Comparison of ENCODE assay signal across 14 mouse cellular contexts in the genomic region with DNA sequence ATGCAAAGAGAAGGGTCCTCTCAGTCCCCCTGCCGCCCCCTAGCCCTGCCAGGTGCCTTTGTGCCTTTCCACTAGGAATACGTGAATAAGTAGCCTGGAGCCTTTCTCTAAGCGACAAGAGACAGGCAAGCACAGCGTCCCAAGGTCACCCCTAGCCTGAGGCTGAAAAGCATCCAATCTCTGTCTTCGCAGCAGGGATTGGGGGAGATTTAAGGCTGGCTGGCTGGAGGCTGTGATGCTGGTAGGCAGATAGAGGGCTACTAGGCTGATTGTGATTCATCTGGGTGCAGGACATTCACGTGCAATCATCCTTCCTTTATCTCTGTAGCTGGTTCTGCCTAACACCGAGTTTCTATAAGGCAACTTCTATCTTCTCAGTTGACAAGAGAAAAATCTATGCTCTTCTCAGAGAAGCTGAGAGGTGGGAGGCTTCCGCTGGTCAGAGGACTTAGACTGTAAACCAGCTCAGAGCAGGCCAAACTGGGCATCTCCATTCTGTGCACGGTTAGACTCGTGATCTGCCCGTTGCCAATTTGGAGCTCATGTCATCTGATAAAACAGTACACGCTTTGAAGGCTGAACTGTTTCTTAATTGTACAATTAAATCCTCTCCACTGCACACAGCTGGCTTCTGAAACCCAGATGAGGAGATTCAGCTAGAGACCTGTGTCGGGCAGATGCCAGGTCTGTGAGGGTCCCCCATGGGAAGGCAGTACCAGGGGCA. TPM values are rescaled to one million over a fixed set of nuclear protein-coding genes. Genes with fewer than 3 reads are reported as not detected.
DNase-seq lines count a peak whose midpoint lies in the region; ATAC-seq and TF ChIP-seq lines count a peak whose summit lies in the region.
"Had no signal": no experiment of that assay in that cellular context is flagged by ENCODE, and none has a peak within 500 bp of the region (broad histone marks: within the 10 kb centered on the region; RNA-seq: fewer than 3 reads in every experiment).

No protein-coding gene starts in this region.

- H3K9me3 ChIP-seq in forebrain, postnatal 0 days (ENCODE audit: low read length) = no peaks in the 10 kb centered on the region
- no peaks in the 10 kb centered on the region for H3K9me3 ChIP-seq in neural tube, embryonic 14.5 days (ENCODE audit: control insufficient read depth, low read length)
- H3K9me3 ChIP-seq: intestine, embryonic 15.5 days; liver, embryonic 15.5 days had no signal

- TF ChIP-seq CTCF in forebrain, postnatal 0 days (IDR thresholded peaks at IDR 0.05; ENCODE audit: low read depth) = no peak

- H3K27ac ChIP-seq in forebrain, postnatal 0 days (ENCODE audit: low read depth, low read length) = peak overlapping the region; percentile 29; the same call in 1 of the 2 replicates
- H3K27ac ChIP-seq in neural tube, embryonic 14.5 days (ENCODE audit: low read depth, low read length) = peak overlapping the region; percentile 66; the same call in 1 of the 2 replicates
- H3K27ac ChIP-seq: heart, embryonic 13.5 days; intestine, embryonic 15.5 days; liver, embryonic 15.5 days had no signal

- H3K4me3 ChIP-seq in forebrain, postnatal 0 days (ENCODE audit: low read depth, low read length) = no peak overlapping the region
- H3K4me3 ChIP-seq in neural tube, embryonic 14.5 days (ENCODE audit: low read depth, low read length) = no peak overlapping the region
- H3K4me3 ChIP-seq: heart, embryonic 13.5 days; intestine, embryonic 15.5 days; liver, embryonic 15.5 days had no signal

- WGBS in forebrain, postnatal 0 days = 36% methylated on average over 13 of the region's 13 CpGs
- WGBS in neural tube, embryonic 14.5 days = 41% methylated on average over 13 of the region's 13 CpGs

- no peak overlapping the region for H3K9ac ChIP-seq in forebrain, postnatal 0 days
- no peak overlapping the region for H3K9ac ChIP-seq in neural tube, embryonic 14.5 days (replicated peaks; ENCODE audit: low read depth, low read length)
- H3K9ac ChIP-seq: heart, embryonic 13.5 days; intestine, embryonic 15.5 days; liver, embryonic 15.5 days had no signal

- no peaks in the 10 kb centered on the region for H3K27me3 ChIP-seq in forebrain, postnatal 0 days (ENCODE audit: insufficient read depth, low read length)
- no peaks in the 10 kb centered on the region for H3K27me3 ChIP-seq in neural tube, embryonic 14.5 days (ENCODE audit: control insufficient read depth, insufficient read depth, low read length)
- H3K27me3 ChIP-seq: heart, embryonic 13.5 days; intestine, embryonic 15.5 days; liver, embryonic 15.5 days had no signal

- peak; percentile 57 for ATAC-seq in forebrain, postnatal 0 days
- 0 out of 2 replicates have a peak, but pooled peaks have one; percentile 30 for ATAC-seq in neural tube, embryonic 14.5 days (ENCODE audit: low read depth)
- ATAC-seq: intestine, embryonic 15.5 days had no signal

- no peaks in the 10 kb centered on the region for H3K36me3 ChIP-seq in forebrain, postnatal 0 days (ENCODE audit: insufficient read depth)
- H3K36me3 ChIP-seq in neural tube, embryonic 14.5 days (ENCODE audit: control insufficient read depth, insufficient read depth, low read length) = no peaks in the 10 kb centered on the region
- H3K36me3 ChIP-seq: heart, embryonic 13.5 days; intestine, embryonic 15.5 days; liver, embryonic 15.5 days had no signal

- H3K4me1 ChIP-seq in forebrain, postnatal 0 days (ENCODE audit: insufficient read depth) = peaks cover 11% of the 10 kb centered on the region; the same call in 1 of the 2 replicates
- peaks cover 10% of the 10 kb centered on the region; the same call in 1 of the 2 replicates for H3K4me1 ChIP-seq in neural tube, embryonic 14.5 days (ENCODE audit: control insufficient read depth, insufficient read depth, low read length)
- H3K4me1 ChIP-seq: intestine, embryonic 15.5 days; liver, embryonic 15.5 days had no signal

- DNase-seq in layer of hippocampus, adult 9-11 months = peak; percentile 38
- no peak for DNase-seq in layer of hippocampus, adult 9-10 months (ENCODE audit: low spot score)
- peak; percentile 82 for DNase-seq in brain, adult 2 months (ENCODE audit: low read depth, low spot score)
- peak; percentile 43 for DNase-seq in forebrain, postnatal 0 days
- DNase-seq in yolk sac, embryonic 10.5 days (ENCODE audit: low spot score) = no peak
- DNase-seq in heart, adult 8-10 months (ENCODE audit: low spot score) = no peak
- DNase-seq: kidney, postnatal 14 days had no signal

- no peak overlapping the region for H3K4me2 ChIP-seq in forebrain, postnatal 0 days (ENCODE audit: low read depth)
- no peak overlapping the region for H3K4me2 ChIP-seq in neural tube, embryonic 14.5 days (ENCODE audit: low read depth, low read length)
- H3K4me2 ChIP-seq: heart, embryonic 13.5 days; intestine, embryonic 15.5 days; liver, embryonic 15.5 days had no signal

RNA-seq across cellular contexts. Expression of a gene that starts 27.3 kb away (rescaled TPM):
- 8.8 and 9.8 TPM in 2 replicates for total RNA-seq in forebrain, postnatal 0 days (2014; rRNA removed)
- 1.7 and 3.4 TPM in 2 replicates for polyA plus RNA-seq in forebrain, postnatal 0 days (2015; fragmentation: Nextera tagmentation; extraction: Ambion mirVana)
- polyA plus RNA-seq in neural tube, embryonic 14.5 days (2014; fragmentation: Nextera tagmentation; extraction: Ambion mirVana) = 2.0 TPM in 2 replicates
- not detected for total RNA-seq in heart, adult 8-10 months (2022)
- total RNA-seq: common myeloid progenitor, adult 5-6 weeks; gastrocnemius, adult 18-20 months had no signal
- polyA plus RNA-seq: liver, embryonic 15.5 days; neural tube, embryonic 11.5 days had no signal

Comparison
In these comparisons a context has a peak if more than half of its experiments do, and no peak if none do; other contexts are left out.
1. DNase-seq: peak in layer of hippocampus, adult 9-11 months (single experiment), brain, adult 2 months (single experiment) and forebrain, postnatal 0 days (single experiment); none in layer of hippocampus, adult 9-10 months (single experiment), yolk sac, embryonic 10.5 days (single experiment) and heart, adult 8-10 months (single experiment).